Mouse (Mus musculus): ENCODE measurements around the gene Dab2. TPM values are rescaled to one million over a fixed set of nuclear protein-coding genes. Genes with fewer than 3 reads are reported as not detected.

The Dab2 gene
- total RNA-seq, 2 experiments from 2014 or later = 34.2 to 37.5 TPM

- intact Hi-C loops (cut with DNase I) = no loop called here
- no peak for DNase-seq (ENCODE audit: low spot score)
These were observed 146.6 kb downstream of the Dab2 start for GRCm38 (mm10) chr15:6446181-6446580.

- intact Hi-C loops (cut with DNase I) = no loop called here
- DNase-seq (ENCODE audit: low spot score) = no peak
These were observed 149.3 kb downstream of the Dab2 start for GRCm38 (mm10) chr15:6448892-6449291.

GRCm38 (mm10) chr15:6454461-6454860, 154.9 kb downstream of the Dab2 start:
- DNase-seq (ENCODE audit: low spot score) = no peak
- intact Hi-C loops (cut with DNase I) = no loop called here

GRCm38 (mm10) chr15:6461381-6461780, 161.8 kb downstream of the Dab2 start:
- intact Hi-C loops (cut with DNase I) = no loop called here
- DNase-seq (ENCODE audit: low spot score) = no peak

DNA sequence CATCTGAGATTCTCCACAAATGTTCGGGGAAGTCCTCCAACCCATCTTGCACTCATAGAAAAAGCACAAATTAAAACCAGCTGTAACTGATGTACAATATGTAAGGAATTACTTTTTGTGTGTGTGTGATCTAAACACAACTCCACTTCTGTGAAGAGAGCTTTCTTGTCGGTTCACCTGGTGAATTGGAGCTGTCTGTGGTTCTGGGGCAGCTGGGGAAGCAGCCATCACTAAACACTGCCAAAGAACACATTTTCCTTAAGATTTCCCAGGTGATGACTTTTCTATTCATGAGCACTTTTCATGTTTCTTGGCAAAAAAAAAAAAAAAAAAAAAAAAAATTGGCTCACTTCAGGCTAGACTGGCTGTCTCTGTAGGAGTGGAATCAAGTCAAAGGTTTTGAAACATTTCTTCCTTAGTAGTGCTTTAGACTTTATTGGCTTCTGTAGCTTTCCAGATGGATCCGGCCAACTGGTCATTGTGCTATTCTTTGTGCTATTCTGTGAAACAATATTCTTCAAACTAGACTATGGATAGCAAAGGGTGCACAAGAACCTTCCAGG, 163.9 kb downstream of the Dab2 start:
- intact Hi-C loops (cut with DNase I) = no loop called here
- no peak for DNase-seq (ENCODE audit: low spot score)

DNA sequence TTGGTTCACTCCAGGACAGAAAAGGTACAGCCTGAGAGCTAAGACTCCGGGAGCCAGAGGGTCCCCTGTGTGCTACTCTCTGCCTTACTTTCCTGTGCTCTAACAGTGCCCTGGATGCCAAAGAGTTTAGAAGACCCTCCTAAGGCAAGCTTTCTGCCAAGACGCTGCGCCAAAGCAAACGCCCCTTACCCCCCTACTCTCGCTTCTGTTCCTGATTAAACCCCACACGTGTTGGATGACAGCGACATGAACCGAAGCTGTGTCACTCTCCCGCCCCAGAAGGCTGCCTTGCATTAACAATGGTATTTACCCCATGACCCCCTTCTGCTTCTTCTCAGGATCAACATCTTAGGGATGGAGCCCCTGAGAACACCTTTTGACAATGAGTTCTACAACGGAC, 167.4 kb downstream of the Dab2 start:
- no peak for DNase-seq (ENCODE audit: low spot score)
- intact Hi-C loops (cut with DNase I) = no loop called here

DNA sequence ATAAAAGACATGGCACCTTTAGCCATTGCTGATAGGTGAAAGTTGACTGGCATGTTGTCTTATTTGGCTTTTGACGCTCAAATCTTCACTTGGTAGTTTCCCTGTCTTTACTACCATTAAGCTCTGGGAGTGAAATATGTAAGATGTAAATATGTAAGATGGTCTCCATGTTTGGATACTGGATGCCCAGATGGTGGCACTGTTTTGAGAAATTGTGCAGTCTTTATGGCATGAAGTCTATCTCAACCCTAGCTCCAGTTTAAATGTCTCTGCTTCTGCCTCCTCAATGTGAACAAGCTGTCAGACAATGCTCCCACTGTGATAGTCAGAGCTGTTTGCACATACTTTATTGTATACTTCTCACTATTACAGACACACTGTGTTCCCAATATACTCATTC, 169.3 kb downstream of the Dab2 start:
- intact Hi-C loops (cut with DNase I) = no loop called here
- DNase-seq (ENCODE audit: low spot score) = no peak

- no peak for DNase-seq (ENCODE audit: low spot score)
- intact Hi-C loops (cut with DNase I) = no loop called here
These were observed 169.8 kb downstream of the Dab2 start for GRCm38 (mm10) chr15:6469384-6469783.

GRCm38 (mm10) chr15:6483561-6483960, 184.0 kb downstream of the Dab2 start:
- intact Hi-C loops (cut with DNase I) = no loop called here
- DNase-seq (ENCODE audit: low spot score) = no peak

Other genes starting within 250 kb of the Dab2 start
- not detected for gene C9, start 145.5 kb downstream of the Dab2 start, total RNA-seq (2021)
- 10 to 100 TPM; 36.3 to 37.6 TPM for gene Fyb, start 223.1 kb downstream of the Dab2 start, total RNA-seq (2021)

Measured in heart, postnatal 25 days (tissue).